Mouse (Mus musculus) embryonic fibroblast, embryonic 13.5 days (primary cell): ENCODE measurements around the gene Gm7876. TPM values are rescaled to one million over a fixed set of nuclear protein-coding genes. Genes with fewer than 3 reads are reported as not detected.
"Not testable (repeated sequence)": the region's sequence is repeated elsewhere in the genome, so short reads cannot be mapped to it uniquely, and the experiment has no call there.

Source experiments
- H3K27ac ChIP-seq: 2 replicates; pipeline ENCODE4 v1.5.1; 2012; ENCODE audit warnings: low read length, control low read depth, inconsistent platforms; ENCODE audit not compliant: insufficient read depth
- H3K4me1 ChIP-seq: 2 replicates; pipeline ENCODE4 v1.6.1; 2011; ENCODE audit warnings: low read length; ENCODE audit not compliant: control insufficient read depth, insufficient read depth
- H3K4me3 ChIP-seq: 2 replicates; pipeline ENCODE4 v1.5.1; 2011; ENCODE audit warnings: mild to moderate bottlenecking, control low read depth, low read length; ENCODE audit not compliant: insufficient read depth
- polyA plus RNA-seq: library from polyadenylated mRNA; stranded (reverse); fragments of >200 nt; gene quantifications from 2 replicates; pipeline ENCODE4 v1.2.4, GENCODE M21; 2011; ENCODE audit warnings: low read depth; ENCODE audit not compliant: missing spikeins, insufficient read length

Gene Gm7876
- not detected in 2 replicates for polyA plus RNA-seq

DNA sequence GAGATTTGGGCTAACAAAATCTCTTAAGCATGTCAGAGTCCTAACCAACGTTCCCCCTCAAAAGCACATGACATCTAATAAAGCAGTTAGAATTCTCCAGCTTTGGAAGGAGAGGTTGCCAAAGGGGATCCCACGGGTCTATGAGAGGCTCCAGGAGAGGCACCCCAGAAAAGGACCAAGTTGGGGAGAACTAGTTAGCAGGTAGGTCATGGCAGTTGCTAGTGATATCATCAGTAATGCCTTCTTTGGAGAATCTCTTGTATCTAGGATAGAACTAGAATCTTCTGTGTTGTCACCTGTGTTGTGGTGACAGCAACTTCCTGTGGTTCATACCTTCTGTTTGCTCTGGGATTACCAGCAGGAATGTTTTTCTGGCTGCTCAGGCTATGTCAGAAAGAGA, at the start of gene Gm7876:
Gene Gm7876 (plus strand): TSS at position 301 of the 400 bp plus-strand sequence.
- H3K4me1 ChIP-seq, H3K4me3 ChIP-seq, H3K27ac ChIP-seq: not testable (repeated sequence)

- not testable (repeated sequence) for H3K4me3 ChIP-seq, H3K4me1 ChIP-seq
Measured at GRCm38 (mm10) chr14:4663892-4664291, 45.1 kb upstream of the Gm7876 start, which contains the start of gene Gm3239. TSS of gene Gm3239 (plus strand) at chr14:4664192.

DNA sequence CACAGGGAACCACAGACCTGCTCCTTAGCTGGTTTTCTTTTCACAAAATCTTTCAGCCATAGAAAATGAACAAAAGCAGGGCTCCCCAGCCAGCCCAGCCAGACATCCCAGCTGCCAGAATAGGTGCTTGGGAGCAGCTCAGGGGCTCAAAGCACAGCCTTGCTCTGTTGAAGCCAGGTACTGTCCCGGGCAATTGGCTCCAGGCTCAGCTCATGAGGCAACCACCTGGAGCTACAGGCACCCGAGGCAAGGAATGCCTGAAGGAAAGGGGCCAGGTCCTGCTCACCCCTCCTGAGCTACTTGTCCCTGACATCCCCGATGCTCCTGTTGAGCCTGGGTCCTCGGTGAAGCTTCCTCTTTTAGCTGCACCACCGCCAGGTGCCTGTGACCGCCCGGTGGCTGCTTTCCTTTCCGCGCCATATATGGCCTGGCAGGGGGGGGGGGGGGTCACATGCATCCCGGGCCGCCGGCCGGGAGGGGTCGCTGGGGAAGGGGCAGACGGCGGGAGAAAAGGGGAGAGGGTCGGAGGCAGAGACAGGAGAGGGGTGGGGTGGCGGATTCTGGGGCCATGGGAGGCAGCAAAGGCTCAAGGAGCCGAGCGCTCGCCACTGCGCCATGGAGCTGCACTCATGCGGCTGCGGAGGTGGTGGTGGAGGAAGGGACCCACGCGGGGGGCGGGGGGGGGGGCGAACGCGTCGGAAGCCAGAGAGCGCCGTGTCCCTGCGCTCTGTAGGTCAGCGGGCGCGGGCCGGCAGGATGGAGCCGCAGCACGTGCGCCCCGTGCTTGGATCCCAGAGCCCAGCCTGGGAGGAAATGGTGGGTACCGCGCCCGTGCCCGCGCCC, 17.2 kb downstream of the Gm7876 start, which contains the start of gene Gm3252:
Gene Gm3252 (plus strand): TSS at position 738 of the 843 bp plus-strand sequence.
- not testable (repeated sequence) for H3K4me1 ChIP-seq

More at GRCm38 (mm10) chr14:4663892-4664291, 45.1 kb upstream of the Gm7876 start, which contains the start of gene Gm3239:
- not testable (repeated sequence) for H3K27ac ChIP-seq

More for the DNA sequence above, 17.2 kb downstream of the Gm7876 start, which contains the start of gene Gm3252:
- not testable (repeated sequence) for H3K4me3 ChIP-seq, H3K27ac ChIP-seq

Other genes starting within 250 kb of the Gm7876 start
- gene Gm3182, start 227.5 kb upstream of the Gm7876 start, polyA plus RNA-seq, result not detected in 2 replicates
- gene Gm3047, start 153.8 kb upstream of the Gm7876 start, polyA plus RNA-seq, result not detected in 2 replicates
- not detected in 2 replicates for gene Gm8159, start 76.9 kb upstream of the Gm7876 start, polyA plus RNA-seq
- not detected in 2 replicates for gene Gm3239, start 45.0 kb upstream of the Gm7876 start, polyA plus RNA-seq
- gene Gm3252, start 17.5 kb downstream of the Gm7876 start, polyA plus RNA-seq, result not detected in 2 replicates
- not detected in 2 replicates for gene Gm9602, start 67.1 kb downstream of the Gm7876 start, polyA plus RNA-seq
- not detected in 2 replicates for gene Gm3269, start 128.9 kb downstream of the Gm7876 start, polyA plus RNA-seq
- not detected in 2 replicates for gene Gm3264, start 146.3 kb downstream of the Gm7876 start, polyA plus RNA-seq
- not detected in 2 replicates for gene Gm3278, start 183.2 kb downstream of the Gm7876 start, polyA plus RNA-seq